Mouse (Mus musculus): ENCODE data around the gene Epha6.

Epha6 gene

DNA sequence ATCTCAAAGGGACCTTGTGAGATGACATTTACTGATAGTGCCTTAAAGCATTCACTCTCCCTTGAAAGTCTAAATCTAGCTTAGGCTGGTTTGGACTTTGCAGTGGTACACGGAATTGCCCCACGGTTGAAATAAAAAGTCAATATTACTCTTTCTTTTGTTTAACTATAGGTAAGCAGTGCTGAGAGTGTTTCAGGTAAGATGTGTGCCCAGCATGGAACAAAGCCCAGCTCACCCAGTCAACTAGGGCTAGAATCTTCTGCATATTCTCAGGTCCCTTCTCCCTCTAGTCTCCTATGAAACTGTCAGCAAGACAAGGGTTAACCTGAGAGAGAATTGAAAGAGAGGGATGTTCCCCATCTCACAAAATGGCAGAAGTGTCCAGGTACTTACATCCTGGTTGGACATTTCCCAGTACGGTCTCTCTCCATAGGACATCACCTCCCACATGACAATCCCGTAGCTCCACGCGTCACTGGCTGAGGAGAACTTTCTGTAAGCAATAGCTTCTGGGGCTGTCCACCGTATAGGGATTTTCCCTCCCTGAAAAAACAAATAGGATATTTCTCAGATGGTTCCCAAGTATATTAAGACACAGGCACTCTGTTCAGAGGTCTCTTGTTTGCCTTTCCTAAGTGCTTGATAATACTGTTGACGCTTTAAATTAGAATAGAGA, 923.0 kb downstream of the Epha6 start:
- in situ Hi-C loops (cut with MboI, MseI) = no loop called here

DNA sequence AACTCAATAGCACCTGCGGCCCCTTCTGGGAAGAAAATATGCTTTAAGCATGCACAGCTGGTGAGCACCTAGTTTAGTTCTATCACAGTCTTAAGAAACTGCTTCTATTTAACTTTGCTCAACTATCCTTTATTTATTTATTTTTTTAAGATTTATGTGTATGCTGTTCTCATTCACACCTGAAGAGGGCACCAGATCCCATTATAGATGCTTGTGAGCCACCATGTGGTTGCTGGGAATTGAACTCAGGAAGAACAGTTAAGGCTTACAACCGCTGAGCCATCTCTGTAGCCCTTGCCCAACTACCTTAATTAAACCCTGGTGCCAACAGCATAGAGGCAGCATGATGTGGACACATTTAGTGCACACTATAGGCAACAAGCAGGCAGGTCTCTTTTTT, 938.4 kb downstream of the Epha6 start:
- in situ Hi-C loops (cut with MboI, MseI) = loop anchor here (25.0 kb wide), 1 partner anchor 780 kb away; the partner anchor contains the start of gene Olfr178

DNA sequence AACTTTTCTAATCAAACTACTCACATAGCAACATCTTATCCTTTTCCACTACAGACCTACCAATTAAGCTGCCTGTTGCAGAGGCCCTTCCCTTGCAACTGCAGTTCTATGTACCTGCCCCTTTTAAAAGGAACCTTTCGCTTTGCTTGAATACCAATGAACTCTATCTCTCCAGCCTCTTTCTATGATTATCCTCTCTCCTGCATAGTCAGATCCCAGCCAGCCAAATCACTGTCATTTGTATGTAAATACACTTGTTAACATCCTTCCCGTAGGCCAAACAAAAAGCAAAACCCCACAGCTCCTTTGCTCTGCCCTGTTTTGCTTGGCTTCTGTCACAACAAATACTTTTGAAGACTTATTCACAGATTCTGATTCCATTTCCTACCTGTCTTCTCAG, 961.6 kb downstream of the Epha6 start:
- in situ Hi-C loops (cut with MboI, MseI) = loop anchor here (25.0 kb wide), 1 partner anchor 1231 kb away; the partner anchor contains the start of gene Dcbld2

DNA sequence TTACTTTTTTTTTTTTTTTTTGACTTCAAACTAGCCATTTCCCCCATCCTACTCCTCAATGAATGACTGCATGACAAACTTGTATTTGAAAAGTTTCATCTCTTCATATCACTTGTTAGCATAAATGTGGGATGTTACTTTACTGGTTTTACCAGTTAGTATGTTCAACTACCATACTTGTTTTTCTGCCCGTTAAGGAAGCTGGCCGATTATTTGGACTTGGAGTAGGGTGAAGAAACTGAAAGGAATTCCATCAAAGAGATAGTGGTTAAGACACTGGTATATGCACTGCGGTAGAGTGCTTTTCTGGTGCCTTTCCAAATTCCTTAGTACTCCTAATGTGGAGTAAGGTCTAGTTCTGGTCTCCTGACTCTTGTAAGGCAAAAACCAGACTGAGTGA, 965.3 kb downstream of the Epha6 start:
- in situ Hi-C loops (cut with MboI, MseI) = loop anchor here (25.0 kb wide), 1 partner anchor 1228 kb away; the partner anchor contains the start of gene Dcbld2

DNA sequence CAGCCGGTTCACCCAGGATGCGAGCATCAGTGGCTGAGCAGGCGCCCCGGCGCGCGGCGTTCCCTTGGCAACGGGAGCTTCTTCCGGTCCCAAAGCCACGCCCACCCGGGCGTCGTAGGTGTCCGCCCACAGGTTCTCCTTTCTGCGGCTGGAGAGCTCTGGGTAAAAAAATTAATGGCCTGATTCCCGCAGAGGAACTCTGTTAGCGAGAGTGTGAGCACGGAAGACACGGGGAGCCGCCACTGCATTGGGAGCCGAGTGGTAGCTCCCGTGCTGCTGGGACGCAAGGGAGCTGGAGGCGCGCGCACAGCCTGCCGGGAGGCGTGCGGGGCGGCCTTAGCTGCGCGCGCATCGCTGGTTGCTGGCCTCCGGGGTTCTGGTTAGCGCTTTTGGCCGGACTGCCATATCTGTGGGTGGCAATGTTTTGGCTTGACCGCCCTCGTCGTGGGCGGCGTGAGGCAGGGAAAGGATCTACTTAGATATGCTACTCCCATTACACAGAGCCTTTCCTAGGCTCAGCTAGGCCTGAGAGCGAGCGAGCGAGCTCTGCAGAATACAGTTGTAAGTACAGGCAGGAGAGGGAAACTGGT, 966.1 kb downstream of the Epha6 start, which contains the start of gene Arl6:
Gene Arl6, minus strand, starts transcription at position 290 of the 590 bp plus-strand sequence.
- in situ Hi-C loops (cut with MboI, MseI) = loop anchor here (25.0 kb wide), 1 partner anchor 1227 kb away; the partner anchor contains the start of gene Dcbld2

DNA sequence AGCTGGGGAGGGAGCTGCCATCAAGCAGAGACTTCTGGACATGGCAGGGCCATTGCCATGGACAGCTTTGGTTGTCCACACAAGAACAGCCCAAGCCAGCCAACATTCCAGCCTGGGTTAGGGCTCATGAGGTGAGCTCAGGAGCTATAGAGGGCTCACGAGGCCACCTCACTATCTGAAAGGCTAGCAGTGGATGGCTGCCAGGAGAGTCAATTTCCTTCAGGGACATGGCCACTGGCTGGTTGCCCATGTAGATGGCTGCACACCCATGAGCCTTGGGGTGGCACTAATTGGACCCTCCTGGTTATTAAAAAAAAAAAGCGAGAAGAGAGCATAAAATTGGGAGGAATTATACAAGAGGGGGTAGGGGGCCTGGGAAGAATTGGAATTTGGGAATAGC, 970.7 kb downstream of the Epha6 start:
- in situ Hi-C loops (cut with MboI, MseI) = loop anchor here (25.0 kb wide), 1 partner anchor 1222 kb away; the partner anchor contains the start of gene Dcbld2

DNA sequence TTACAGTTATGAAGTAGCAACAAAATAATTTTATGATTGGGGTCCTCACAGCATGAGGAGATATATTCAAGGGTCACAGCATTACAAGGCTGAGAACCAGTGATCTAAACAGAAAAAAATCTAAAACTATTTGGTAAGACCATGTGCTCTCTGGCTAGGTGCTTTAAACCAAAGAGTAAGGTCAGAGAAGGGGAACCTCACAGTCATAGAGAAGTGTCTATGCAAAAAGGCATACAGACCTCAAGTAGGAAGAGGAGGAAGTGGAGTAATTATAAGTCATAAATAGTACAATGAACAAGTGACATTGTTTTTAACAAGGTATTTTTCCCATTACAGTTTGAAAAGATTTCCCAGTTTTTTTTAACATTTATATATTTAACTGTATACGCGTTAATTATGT, 983.8 kb downstream of the Epha6 start:
- in situ Hi-C loops (cut with MboI, MseI) = no loop called here

DNA sequence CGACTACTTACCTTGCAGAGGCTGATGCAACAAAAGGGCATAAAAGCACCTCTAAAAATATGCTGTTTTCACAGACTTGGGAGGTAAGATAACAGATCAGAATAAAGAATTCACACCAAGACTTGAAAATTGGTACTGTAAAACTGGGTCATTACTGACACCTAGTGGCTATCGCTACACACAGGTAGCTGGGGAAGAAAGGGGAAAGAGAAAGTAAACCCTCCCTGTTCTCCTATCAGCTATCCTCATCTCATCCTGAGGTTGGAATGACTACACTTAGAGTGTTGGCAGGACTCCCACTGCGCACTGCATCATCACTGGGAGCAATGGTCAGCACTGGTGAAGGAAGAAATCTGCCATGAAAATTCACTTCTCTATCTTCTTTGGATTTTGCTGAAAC, 988.2 kb downstream of the Epha6 start:
- in situ Hi-C loops (cut with MboI, MseI) = loop anchor here (5.0 kb wide), 1 partner anchor 195 kb away; no protein-coding TSS in a partner anchor

DNA sequence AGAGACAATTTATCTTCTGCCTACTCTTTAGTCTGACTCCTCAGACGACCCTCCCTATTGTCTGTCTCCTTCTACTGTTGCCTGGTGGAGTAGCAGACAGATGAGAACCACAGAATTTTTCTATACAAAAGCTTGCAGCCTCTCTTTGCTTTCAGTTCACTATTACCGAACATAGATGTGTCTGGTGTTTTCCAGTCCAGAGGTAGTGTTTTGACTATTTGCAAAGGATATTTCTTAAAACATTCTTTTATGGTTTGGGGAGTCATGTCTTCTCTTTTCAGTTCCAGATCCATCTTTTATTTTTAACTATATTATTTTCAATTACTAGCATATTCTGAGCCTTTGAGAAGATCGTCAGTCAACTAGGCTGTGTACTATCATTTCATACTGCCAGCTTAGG, 989.7 kb downstream of the Epha6 start:
- in situ Hi-C loops (cut with MboI, MseI) = loop anchor here (5.0 kb wide), 1 partner anchor 193 kb away; no protein-coding TSS in a partner anchor

DNA sequence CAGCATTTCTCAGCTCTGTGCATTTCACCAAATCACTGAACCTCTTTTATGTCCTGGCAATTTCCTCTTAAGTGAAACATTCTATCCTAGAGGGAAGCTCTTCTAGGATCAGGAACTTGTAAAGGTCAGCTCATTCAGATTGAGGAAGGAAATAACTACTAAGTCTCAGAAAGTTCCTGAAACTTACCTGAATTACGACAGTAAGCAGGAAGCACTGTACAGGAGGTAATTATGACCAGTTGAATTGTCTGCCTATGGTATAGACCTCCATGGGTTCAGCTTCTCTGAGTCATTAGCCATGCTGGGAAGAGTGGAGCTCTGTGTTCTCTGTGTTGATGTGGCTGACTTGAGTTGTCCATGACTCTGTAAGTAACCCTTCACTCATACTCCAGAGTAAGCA, 994.6 kb downstream of the Epha6 start:
- in situ Hi-C loops (cut with MboI, MseI) = no loop called here

DNA sequence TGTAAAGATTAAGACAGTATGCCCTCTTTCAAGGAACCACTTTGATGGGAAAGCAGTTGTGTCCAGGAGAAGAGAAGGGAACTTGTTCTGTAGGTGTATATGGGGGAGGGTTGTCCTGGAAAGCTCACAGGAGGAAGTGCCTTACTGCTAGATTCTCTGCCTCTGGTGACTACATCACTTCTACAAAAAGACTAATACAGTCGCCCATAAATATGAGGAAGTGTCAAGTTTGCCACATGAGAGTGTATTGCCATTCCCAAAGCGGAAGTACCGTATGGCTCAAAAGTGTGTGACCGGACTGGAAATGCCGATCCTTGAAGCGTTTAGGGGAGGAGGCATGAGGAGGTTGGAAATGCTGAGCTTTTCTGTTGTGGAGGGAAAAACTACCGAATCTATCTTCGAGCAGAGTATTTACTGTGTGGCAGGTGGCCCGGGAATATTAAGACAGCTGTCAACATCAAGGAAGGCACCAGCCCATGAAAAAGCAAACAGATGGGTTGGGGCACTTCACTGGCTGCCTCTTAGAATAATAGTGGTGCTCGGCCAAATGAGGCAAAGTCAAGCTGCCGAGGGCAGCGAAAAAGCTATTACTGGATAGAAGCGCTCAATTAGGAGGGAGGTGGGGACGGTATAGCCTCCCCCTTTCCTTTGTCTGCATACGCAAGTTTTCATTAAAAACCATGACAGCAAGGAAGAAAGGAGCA, 1001.1 kb downstream of the Epha6 start:
- in situ Hi-C loops (cut with MboI, MseI) = loop anchor here (5.0 kb wide), 1 partner anchor 127 kb away; no protein-coding TSS in a partner anchor

Data from regulatory T cell (primary cell).